Mouse (Mus musculus): Measurements from ENCODE around the gene Cdc42ep2.

DNA sequence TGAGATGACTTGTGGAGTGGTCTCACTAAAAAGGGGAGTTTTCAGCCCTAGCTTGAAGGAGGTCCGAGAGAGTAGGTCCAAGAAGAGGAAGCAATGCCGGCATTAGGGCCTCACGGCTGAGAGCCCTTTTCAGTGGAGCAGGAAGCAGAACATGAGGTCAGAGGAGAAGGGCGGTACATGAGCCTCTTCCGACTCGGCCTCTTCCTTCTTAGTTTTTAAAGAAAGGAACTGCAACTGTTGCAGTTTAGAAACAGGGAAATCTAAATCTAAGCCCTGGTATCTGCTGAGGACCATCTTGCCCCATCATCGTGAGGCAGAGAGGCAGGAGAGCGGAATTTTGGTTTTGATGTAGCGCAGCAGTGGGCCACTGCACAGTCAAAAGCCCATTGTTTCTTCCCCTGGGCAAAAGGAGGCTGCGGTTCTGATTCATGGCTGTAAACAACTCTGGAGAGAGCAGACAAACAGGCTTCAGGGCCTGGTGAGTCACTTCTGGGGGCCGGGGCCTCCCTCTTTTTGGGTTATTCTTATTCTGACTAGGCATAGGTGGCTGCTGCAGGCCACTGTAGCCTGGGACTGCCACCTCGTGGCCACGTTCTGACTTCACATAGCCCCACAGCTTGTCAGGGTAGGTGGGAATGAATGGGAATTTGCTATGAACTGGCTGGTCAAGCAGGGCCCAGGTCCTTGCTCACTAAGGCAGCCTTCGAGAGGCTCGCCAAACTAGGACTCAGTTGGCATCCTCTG, 46.8 kb downstream of the Cdc42ep2 start, which contains the start of gene Slc25a45:
- peak; percentile 41 for TF ChIP-seq CTCF (IDR thresholded peaks at IDR 0.05; ENCODE audit: low read depth, low read length)
- TF ChIP-seq TAL1 (conservative IDR thresholded peaks at IDR 0.05; ENCODE audit: low read depth, low read length) = no peak
- no peak for TF ChIP-seq GATA1 (IDR thresholded peaks at IDR 0.05; ENCODE audit: borderline replicate concordance, low read length)

All from G1E (cell line).